Mouse (Mus musculus): ENCODE data around the gene Sgf29.

The Sgf29 gene

DNA sequence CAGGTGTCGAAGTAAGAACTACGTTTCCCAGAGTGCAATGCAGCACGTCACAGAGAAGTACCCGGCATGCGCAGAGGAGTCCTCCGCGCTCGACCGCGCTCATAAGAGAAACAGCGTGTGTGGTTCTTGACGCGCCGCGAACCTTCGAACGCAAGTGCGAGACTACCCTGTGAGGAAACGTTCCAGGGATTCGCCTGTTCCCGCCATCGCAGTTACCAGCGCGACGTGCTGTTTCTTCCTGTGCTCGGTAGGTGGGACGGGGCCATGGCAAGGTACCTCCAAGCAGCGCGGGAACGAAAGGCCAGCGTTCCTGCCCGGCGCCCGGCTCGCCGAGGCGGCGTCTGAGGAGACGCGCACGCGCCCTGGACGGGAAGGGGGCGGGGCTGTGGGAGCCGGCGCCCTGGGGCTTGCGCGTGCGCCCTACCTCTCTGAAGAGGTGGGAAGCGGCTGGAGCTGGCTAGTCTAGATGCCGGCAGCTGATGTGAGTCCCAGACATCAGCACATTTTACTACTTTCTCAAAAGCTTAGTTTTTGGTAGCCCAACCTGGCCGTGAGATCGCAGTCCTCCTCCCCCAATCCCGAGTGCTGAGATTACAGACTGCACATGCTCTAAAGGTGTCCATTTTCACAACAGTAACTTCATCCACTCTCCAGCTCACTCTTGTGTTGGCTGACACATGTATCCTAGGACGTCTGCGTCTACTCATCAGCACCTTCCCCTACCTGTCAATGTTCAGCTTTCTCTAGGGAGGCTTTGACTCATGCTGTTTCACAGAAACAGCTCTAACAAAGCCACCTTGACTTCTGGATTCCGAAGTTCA lies at the start of gene Sgf29:
Gene Sgf29, plus strand, starts transcription at position 79 of the 821 bp plus-strand sequence.
- DNase-seq = peak; percentile 94

DNA sequence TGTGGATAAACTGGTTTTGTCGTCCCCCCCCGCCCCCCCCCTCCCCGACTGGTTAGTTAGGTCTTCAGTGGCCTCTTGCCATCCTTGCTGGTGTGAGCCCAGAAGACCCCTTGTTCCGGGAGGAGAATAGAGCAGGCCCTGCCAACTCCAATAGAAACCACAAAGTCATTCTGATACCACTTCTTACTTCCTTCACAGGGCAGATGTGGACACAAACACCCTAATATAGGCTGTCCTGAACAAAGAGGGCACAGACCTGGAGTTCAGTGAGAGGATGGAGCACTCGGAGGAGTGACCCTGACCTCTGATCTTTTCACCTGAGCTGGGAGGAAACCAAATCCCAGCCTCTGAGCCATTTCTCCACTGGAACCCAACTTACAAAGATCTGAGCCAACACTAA lies 47.2 kb upstream of the Sgf29 start:
- no peak for DNase-seq

DNA sequence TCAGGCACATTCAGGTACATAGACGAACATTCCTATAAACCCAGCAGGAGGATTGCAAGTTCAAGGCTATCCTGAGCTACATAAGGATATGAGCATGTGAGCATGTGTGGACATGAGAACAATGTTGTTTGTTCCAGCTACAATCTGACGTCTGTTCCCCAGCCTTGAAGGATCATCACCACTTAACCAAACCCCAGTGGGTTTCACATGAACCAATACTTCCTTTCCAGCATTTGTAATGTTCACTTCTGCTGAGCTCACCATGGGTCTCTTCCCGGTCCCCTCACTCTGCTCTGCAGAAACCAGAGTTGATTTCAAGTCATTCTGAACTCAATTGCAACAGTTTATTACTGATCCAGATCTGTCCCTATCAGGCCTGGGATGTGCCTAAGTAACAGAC lies 46.5 kb upstream of the Sgf29 start:
- no peak for DNase-seq

DNA sequence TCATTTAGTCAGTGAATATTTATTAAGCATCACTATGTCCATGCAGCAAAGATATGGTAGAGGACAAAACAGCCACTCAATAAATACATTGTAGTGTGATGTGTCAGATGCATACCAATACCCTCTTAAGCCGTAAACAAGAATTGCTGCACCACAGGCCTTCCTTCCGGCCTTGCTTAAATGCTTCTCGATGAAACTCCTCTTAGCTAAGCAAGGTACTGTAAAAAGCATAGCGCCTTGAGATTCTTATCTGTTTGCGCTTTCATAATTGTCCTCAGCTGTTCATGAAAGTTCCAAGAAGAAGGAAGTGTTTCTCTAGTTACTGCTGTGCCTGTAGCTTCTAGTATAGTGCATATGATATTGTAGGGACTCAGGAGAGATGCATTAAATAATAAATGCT lies 42.5 kb upstream of the Sgf29 start:
- DNase-seq = no peak

GRCm38 (mm10) chr7:126607064-126607463 lies 42.0 kb upstream of the Sgf29 start:
- DNase-seq = no peak

- DNase-seq = no peak
These were observed 41.3 kb upstream of the Sgf29 start for GRCm38 (mm10) chr7:126607796-126608195.

- DNase-seq = no peak
These were observed 36.4 kb upstream of the Sgf29 start for GRCm38 (mm10) chr7:126612736-126613135.

DNA sequence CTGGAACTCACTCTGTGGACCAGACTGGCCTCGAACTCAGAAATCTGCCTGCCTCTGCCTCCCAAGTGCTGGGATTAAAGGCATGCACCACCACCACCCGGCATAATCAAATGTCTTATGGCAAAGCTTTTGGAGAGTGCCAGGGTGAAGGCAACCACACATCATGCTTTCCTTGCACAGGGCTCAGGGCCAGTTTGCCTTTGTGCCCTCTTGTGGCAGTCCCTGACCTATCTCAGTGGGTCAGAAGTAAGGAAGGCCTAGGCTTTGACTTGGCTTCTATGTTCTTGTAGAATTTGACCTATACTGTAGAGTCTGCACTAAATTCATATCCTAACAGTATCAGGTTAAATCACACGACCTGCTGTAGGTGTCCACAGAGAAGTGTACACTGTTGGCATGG lies 32.4 kb upstream of the Sgf29 start:
- DNase-seq = no peak

- DNase-seq = no peak
These were observed 29.4 kb upstream of the Sgf29 start for GRCm38 (mm10) chr7:126619559-126620275.

DNA sequence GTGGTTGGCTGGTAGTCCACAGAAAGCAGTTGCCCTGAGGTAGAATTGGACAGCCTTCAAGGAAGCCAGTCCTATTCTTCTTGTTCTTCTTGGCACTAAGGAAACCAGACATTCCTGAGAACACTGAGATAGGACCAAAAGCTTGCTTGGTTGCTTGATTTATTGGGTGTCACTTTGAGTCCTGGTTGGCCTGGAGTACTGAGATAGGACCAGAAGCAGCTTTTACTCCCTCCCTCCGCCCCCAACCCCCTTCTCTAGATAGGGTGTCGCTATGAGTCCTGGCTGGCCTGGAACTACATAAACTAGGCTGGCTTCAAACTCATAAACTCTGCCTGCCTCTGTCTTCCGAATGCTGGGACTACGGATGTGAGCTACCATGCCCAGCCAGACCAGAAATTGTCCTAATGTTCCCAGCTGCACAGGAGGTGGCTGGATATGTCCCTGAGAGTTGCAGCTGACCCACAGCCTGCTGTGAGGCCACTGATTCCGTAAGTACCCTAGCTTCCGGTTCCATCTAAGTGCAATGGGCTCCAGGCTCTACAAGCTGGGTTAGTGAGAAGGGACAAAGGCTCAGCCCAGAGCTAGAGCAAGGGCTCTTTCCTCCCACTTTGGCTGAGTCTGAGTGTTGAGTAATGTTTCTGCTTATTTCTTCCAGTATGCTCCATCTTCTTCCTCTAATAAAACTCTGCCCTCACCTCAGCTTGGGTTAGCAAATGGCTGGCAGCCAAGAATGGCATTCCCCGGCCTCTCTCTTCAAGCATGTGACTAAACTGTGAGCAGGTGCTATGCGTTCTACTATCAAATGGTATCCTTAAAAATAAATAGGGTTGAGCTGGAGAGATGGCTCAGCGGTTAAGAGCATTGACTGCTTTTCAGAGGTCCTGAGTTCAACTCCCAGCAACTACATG lies 27.4 kb upstream of the Sgf29 start:
- no peak for DNase-seq

- no peak for DNase-seq
These were observed 25.7 kb upstream of the Sgf29 start for GRCm38 (mm10) chr7:126623381-126623780.

- DNase-seq = no peak
These were observed 24.3 kb upstream of the Sgf29 start for GRCm38 (mm10) chr7:126624774-126625173.

GRCm38 (mm10) chr7:126625369-126625768 lies 23.7 kb upstream of the Sgf29 start:
- DNase-seq = no peak

- DNase-seq = no peak
These were observed 23.1 kb upstream of the Sgf29 start for GRCm38 (mm10) chr7:126625807-126626600.

DNA sequence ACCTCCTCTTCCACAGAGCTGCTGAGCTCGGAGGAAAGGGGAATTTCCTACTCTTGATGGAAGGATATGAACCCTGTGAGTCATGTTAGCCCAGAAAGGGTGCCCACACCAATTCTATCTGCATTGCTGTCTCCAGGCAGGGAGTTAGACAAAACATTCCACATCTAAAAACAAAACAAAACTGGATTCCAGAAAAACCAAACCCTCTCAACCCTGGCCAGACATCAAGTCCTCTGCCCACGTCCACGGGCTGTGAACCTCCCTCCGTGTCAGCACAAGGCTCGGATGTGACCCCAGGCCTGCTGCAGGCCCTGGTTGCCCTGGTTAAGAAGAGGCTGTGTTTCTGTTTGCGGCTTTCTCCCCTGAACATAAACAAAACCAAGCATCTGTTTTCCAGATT lies 21.0 kb upstream of the Sgf29 start:
- no peak for DNase-seq

DNA sequence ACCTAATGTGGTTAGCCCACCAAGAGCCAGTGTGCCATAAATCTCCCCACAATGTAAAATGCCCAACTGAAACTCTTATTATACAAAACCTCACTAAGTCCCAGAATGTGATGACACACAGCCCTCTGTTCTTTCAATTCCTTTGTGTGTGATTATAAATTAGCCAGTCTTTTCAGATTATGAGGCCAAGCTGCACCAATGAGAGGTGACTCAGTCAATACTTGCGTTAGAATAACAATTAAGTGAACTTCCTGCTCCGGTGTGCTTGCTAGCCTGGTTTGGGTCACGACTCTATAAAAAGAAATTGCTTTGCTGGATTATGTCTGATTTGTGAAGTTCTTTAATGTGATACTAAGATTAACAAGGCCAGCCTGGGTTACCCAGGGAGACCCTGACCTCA lies 19.2 kb upstream of the Sgf29 start:
- DNase-seq = no peak

GRCm38 (mm10) chr7:126630824-126631518 lies 18.1 kb upstream of the Sgf29 start, which contains the start of gene Nupr1:
Gene Nupr1, minus strand, starts transcription at chr7:126630861.
- no peak for DNase-seq

GRCm38 (mm10) chr7:126632478-126632877 lies 16.6 kb upstream of the Sgf29 start:
- DNase-seq = no peak

DNA sequence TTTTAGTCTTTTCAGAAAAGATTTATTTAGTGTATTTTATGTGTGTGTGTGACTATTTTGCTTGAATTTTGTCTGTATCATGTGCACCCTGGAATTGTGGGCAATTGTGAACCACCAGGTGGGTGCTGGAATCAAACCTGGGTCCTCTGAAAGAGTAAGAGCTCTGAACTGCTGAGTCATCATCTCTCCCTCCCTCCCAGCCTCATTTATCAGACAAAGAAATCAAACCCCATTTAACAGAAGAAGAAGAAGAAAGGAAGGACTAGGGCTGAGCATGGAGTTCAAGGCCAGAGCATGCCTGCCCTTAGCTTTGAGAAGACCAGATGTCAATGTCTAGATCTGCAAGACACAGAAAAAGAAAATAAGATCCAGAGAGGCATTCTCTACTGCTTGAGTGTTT lies 13.7 kb upstream of the Sgf29 start:
- DNase-seq = no peak

DNA sequence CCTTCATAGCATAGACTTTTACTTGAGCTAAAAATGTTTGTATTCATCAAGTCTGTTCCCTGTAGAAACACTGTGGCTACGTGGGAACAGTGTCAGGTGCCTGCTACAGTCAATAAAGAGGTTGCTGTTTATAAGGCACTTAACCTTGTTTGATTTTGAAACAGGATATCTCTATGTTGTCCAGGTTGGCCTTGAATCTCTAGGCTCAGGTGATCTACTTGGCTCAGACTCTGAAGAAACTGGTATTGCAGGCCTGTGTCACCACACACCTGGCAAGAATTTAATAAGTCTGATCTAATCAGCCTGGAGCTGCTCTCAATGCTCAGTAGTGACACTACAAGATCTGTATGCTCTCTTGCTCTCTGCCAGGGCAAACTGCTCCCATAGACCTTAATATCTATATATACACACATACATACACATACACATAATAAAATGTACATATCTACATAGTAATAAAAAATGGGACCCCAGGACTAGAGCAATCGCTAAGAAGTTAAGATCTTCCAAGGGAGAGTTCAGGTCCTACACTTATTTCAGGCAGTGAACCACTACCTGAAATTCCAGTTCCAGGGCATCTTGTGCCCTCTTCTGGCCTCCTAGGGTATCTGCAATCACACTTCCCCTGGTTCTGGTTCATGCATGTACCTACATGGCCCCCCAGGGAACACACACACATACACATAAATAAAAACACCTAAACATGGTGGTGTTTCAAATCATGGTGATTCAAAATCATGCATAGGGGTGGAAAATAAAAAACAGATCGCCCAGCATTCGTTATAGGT lies 12.2 kb upstream of the Sgf29 start:
- DNase-seq = peak; percentile 44
